Comparison of ENCODE assay signal across 14 mouse cellular contexts in the genomic region with DNA sequence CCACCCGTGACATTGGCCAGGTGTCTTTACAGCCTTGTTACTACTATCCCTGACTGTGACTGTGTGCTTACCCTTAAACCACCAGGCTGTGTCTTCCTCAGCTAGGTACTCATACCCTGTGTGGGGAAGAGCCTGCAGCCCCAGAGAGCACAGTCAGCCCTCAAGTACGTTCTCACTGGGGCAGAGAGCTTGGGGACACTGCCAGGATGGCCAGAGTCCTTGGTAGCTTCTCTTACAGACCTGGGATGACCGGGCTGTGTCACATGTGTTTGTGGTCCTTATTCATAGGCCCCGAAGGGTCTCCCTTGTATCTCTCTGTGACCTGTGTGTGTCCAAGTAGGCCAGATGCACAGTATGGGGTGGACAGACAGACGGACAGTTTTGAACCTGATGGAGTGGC. TPM values are rescaled to one million over a fixed set of nuclear protein-coding genes. Genes with fewer than 3 reads are reported as not detected.
A peak's percentile ranks its signal among the peaks of the same experiment; 100 is the strongest.
DNase-seq lines count a peak whose midpoint lies in the region; ATAC-seq and TF ChIP-seq lines count a peak whose summit lies in the region.
"Had no signal": no experiment of that assay in that cellular context is flagged by ENCODE, and none has a peak within 500 bp of the region (broad histone marks: within the 10 kb centered on the region; RNA-seq: fewer than 3 reads in every experiment).

No protein-coding gene starts in this region.

- no peak overlapping the region for H3K27ac ChIP-seq in heart, embryonic 13.5 days (replicated peaks)
- no peak overlapping the region for H3K27ac ChIP-seq in heart, adult 2 months
- H3K27ac ChIP-seq in lung, embryonic 15.5 days, result peak overlapping the region; percentile 13
- 0 out of 2 replicates have a peak overlapping the region, but pooled peaks have one; percentile 18 for H3K27ac ChIP-seq in embryonic facial prominence, embryonic 14.5 days (replicated peaks; ENCODE audit: low read depth, low read length)
- H3K27ac ChIP-seq: limb, embryonic 15.5 days; macrophage had no signal

- H3ac ChIP-seq in myocyte (ENCODE audit: control insufficient read depth, insufficient read length), result no peak overlapping the region

- TF ChIP-seq CTCF in heart, adult 2 months (IDR thresholded peaks at IDR 0.05), result no peak

- H3K9ac ChIP-seq in heart, embryonic 13.5 days, result peak overlapping the region; percentile 40; the same call in 1 of the 2 replicates
- H3K9ac ChIP-seq in heart, adult 2 months (ENCODE audit: low read depth, low read length), result no peak overlapping the region
- no peak overlapping the region for H3K9ac ChIP-seq in lung, embryonic 15.5 days
- H3K9ac ChIP-seq in embryonic facial prominence, embryonic 14.5 days (ENCODE audit: low read depth, low read length), result 0 out of 2 replicates have a peak overlapping the region, but pooled peaks have one; percentile 34
- H3K9ac ChIP-seq: limb, embryonic 15.5 days had no signal

- 73% methylated on average over 5 of the region's 5 CpGs for WGBS in heart, embryonic 13.5 days
- WGBS in heart, adult 2 months, result 79% methylated on average over 5 of the region's 5 CpGs
- WGBS in lung, embryonic 15.5 days, result 70% methylated on average over 5 of the region's 5 CpGs
- WGBS in embryonic facial prominence, embryonic 14.5 days, result 84% methylated on average over 5 of the region's 5 CpGs

- no peak for DNase-seq in heart, adult 2 months
- no peak for DNase-seq in lung, adult 18-20 months
- DNase-seq in embryonic facial prominence, embryonic 14.5 days (ENCODE audit: low spot score), result no peak
- no peak for DNase-seq in MN1 (ENCODE audit: low spot score)
- DNase-seq in layer of hippocampus, postnatal 14 days (ENCODE audit: low spot score in 2 of 2), result no peak
- DNase-seq: cerebellum, adult 9-10 months; heart, adult 11 months; kidney, adult 8-10 months had no signal

- no peak overlapping the region for H3K4me2 ChIP-seq in heart, embryonic 13.5 days
- peak overlapping the region; percentile 17; the same call in 1 of the 2 replicates for H3K4me2 ChIP-seq in lung, embryonic 15.5 days
- H3K4me2 ChIP-seq in embryonic facial prominence, embryonic 14.5 days (ENCODE audit: low read depth, low read length), result no peak overlapping the region
- peak overlapping the region; percentile 63 for H3K4me2 ChIP-seq in myocyte (ENCODE audit: low read depth)
- H3K4me2 ChIP-seq: limb, embryonic 15.5 days had no signal

- no peak for TF ChIP-seq POLR2A in heart, adult 2 months (IDR thresholded peaks at IDR 0.05; ENCODE audit: insufficient read depth, low read depth, low read length)
- TF ChIP-seq POLR2A in myocyte (IDR thresholded peaks at IDR 0.05; ENCODE audit: insufficient read length, low read depth), result no peak

- no peaks in the 10 kb centered on the region for H3K9me3 ChIP-seq in heart, embryonic 13.5 days
- no peaks in the 10 kb centered on the region for H3K9me3 ChIP-seq in lung, embryonic 15.5 days
- no peaks in the 10 kb centered on the region for H3K9me3 ChIP-seq in embryonic facial prominence, embryonic 14.5 days (ENCODE audit: control insufficient read depth, low read length)
- H3K9me3 ChIP-seq: limb, embryonic 15.5 days had no signal

- H3K36me3 ChIP-seq in heart, embryonic 13.5 days, result no peaks in the 10 kb centered on the region
- H3K36me3 ChIP-seq in heart, adult 2 months (ENCODE audit: control insufficient read depth, insufficient read depth, low read length), result no peaks in the 10 kb centered on the region
- H3K36me3 ChIP-seq in lung, embryonic 15.5 days, result no peaks in the 10 kb centered on the region
- H3K36me3 ChIP-seq in embryonic facial prominence, embryonic 14.5 days (ENCODE audit: control insufficient read depth, insufficient read depth, low read length), result no peaks in the 10 kb centered on the region
- H3K36me3 ChIP-seq in myocyte (ENCODE audit: control insufficient read depth, insufficient read depth), result no peaks in the 10 kb centered on the region
- H3K36me3 ChIP-seq: limb, embryonic 15.5 days had no signal

- no peak for ATAC-seq in heart, embryonic 13.5 days (ENCODE audit: extremely low read depth, insufficient number of reproducible peaks, low FRiP score, low TSS enrichment)
- no peak for ATAC-seq in lung, embryonic 15.5 days (ENCODE audit: borderline replicate concordance, extremely low read depth, low FRiP score, low TSS enrichment)
- ATAC-seq in embryonic facial prominence, embryonic 14.5 days (ENCODE audit: low read depth), result no peak
- ATAC-seq: forebrain, embryonic 14.5 days had no signal

- intact Hi-C loops in heart, adult 2 months (cut with DNase I), result no loop called here

- no peak overlapping the region for H3K4me3 ChIP-seq in heart, embryonic 13.5 days
- H3K4me3 ChIP-seq in heart, adult 2 months, result no peak overlapping the region
- no peak overlapping the region for H3K4me3 ChIP-seq in lung, embryonic 15.5 days
- H3K4me3 ChIP-seq in embryonic facial prominence, embryonic 14.5 days (ENCODE audit: low read depth, low read length), result no peak overlapping the region
- no peak overlapping the region for H3K4me3 ChIP-seq in myocyte
- H3K4me3 ChIP-seq: limb, embryonic 15.5 days had no signal

- peaks cover 13% of the 10 kb centered on the region; the same call in 1 of the 2 replicates for H3K27me3 ChIP-seq in heart, embryonic 13.5 days (replicated peaks)
- H3K27me3 ChIP-seq in heart, adult 2 months (ENCODE audit: control insufficient read depth, insufficient read depth, low read length), result no peaks in the 10 kb centered on the region
- peaks cover 5% of the 10 kb centered on the region for H3K27me3 ChIP-seq in lung, embryonic 15.5 days
- H3K27me3 ChIP-seq in embryonic facial prominence, embryonic 14.5 days (replicated peaks; ENCODE audit: control insufficient read depth, insufficient read depth, low read length), result no peaks in the 10 kb centered on the region
- H3K27me3 ChIP-seq in myocyte (ENCODE audit: control insufficient read depth, insufficient read depth, insufficient read length), result no peaks in the 10 kb centered on the region
- H3K27me3 ChIP-seq: limb, embryonic 15.5 days had no signal

- no peak for TF ChIP-seq EP300 in heart, adult 2 months (IDR thresholded peaks at IDR 0.05; ENCODE audit: insufficient read depth, low read depth, low read length)

- H3K4me1 ChIP-seq in heart, embryonic 13.5 days, result peaks cover 54% of the 10 kb centered on the region
- peaks cover 7% of the 10 kb centered on the region for H3K4me1 ChIP-seq in heart, adult 2 months (ENCODE audit: control insufficient read depth, insufficient read depth, low read length)
- H3K4me1 ChIP-seq in lung, embryonic 15.5 days, result peaks cover 78% of the 10 kb centered on the region
- peaks cover 67% of the 10 kb centered on the region for H3K4me1 ChIP-seq in embryonic facial prominence, embryonic 14.5 days (ENCODE audit: control insufficient read depth, insufficient read depth, low read length)

- H3K79me2 ChIP-seq in heart, adult 2 months (replicated peaks; ENCODE audit: control insufficient read depth, insufficient read depth, low read length), result 0 out of 2 replicates have a peak, but pooled peaks cover under 1% of the 10 kb centered on the region
- H3K79me2 ChIP-seq in myocyte (ENCODE audit: control insufficient read depth, insufficient read depth), result peaks cover 31% of the 10 kb centered on the region

TF ChIP-seq in myocyte, 11 proteins besides CTCF, POLR2A, EP300 and RAD21:
- TF ChIP-seq MAX (IDR thresholded peaks at IDR 0.05; ENCODE audit: low read depth) (no peak), USF1 (IDR thresholded peaks at IDR 0.05; ENCODE audit: low read depth) (no peak), TCF3 (IDR thresholded peaks at IDR 0.05; ENCODE audit: insufficient read length, low read depth) (no peak), REST (IDR thresholded peaks at IDR 0.05; ENCODE audit: insufficient read depth, insufficient read length) (no peak), CEBPB (IDR thresholded peaks at IDR 0.05; ENCODE audit: insufficient read depth, poor library complexity, severe bottlenecking) (no peak)

RNA-seq across cellular contexts. Expression of gene Gse1, which starts 32.4 kb away (rescaled TPM):
- 8.5 and 8.6 TPM in 2 replicates for polyA plus RNA-seq in heart, embryonic 13.5 days (2015; fragmentation: Nextera tagmentation; extraction: Ambion mirVana)
- 10 to 100 TPM; 21.0 to 24.3 TPM for total RNA-seq in heart, adult 2 months (2021)
- polyA plus RNA-seq in heart, adult 2 months (2012; rRNA removed), result 12.1 and 12.8 TPM in 2 replicates
- 9.6 and 12.6 TPM in 2 replicates for polyA plus RNA-seq in lung, embryonic 15.5 days (2015; fragmentation: Nextera tagmentation; extraction: Ambion mirVana)
- 8.7 and 11.3 TPM in 2 replicates for polyA plus RNA-seq in embryonic facial prominence, embryonic 14.5 days (2014; fragmentation: Nextera tagmentation; extraction: Ambion mirVana)
- polyA plus RNA-seq in myocyte (2012; fragmentation: generic; extraction: Trizol), result 14.7 TPM
- total RNA-seq in layer of hippocampus, postnatal 14 days (2021), result 100 to 1,000 TPM in 1 of 2 experiments, 10 to 100 TPM in 1; 94.0 to 107 TPM

Comparison
In these comparisons a context has a peak if more than half of its experiments do, and no peak if none do; other contexts are left out.
1. H3K9ac ChIP-seq: peak in heart, embryonic 13.5 days (single experiment) and embryonic facial prominence, embryonic 14.5 days (single experiment); none in heart, adult 2 months (single experiment) and lung, embryonic 15.5 days (single experiment).
2. H3K27ac ChIP-seq: peak in lung, embryonic 15.5 days (single experiment) and embryonic facial prominence, embryonic 14.5 days (single experiment); none in heart, embryonic 13.5 days (single experiment) and heart, adult 2 months (single experiment).
3. H3K4me2 ChIP-seq: peak in lung, embryonic 15.5 days (single experiment) and myocyte (single experiment); none in heart, embryonic 13.5 days (single experiment) and embryonic facial prominence, embryonic 14.5 days (single experiment).